Mouse (Mus musculus): Measurements from ENCODE around the gene Gfy.

DNA sequence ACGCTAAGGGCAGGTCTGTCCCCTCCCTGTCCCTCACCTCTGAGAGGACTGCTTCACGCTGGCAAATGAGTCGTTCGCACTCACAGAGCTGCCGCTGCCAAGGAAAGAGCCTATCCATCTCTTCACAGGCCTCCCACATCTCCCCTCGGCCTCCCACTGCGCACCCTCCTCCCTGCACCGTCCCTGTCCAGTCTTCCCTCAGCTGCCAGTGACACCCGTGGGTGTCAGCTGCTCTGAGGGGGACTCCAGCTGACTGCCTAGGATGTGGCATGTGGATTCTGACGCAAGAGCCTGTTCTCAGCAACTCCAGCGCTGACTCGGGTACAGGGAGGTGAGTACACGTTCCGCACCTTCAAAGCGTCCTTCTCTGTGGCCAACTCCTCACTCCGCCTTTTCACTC, 10.2 kb upstream of the Gfy start:
- TF ChIP-seq POLR2A (IDR thresholded peaks at IDR 0.05; ENCODE audit: borderline replicate concordance, extremely low read depth, low read depth, low read length) (no peak), CTCF (IDR thresholded peaks at IDR 0.05; ENCODE audit: insufficient read depth, low read length) (no peak)

All from lung, adult 2 months (tissue).